Mouse (Mus musculus) layer of hippocampus, adult 8-10 months (tissue): ENCODE data around the gene Mobp. TPM values are rescaled to one million over a fixed set of nuclear protein-coding genes. Genes with fewer than 3 reads are reported as not detected.
"Not testable (repeated sequence)": the region's sequence is repeated elsewhere in the genome, so short reads cannot be mapped to it uniquely, and the experiment has no call there.

Source experiments
- DNase-seq, 2 experiments: peaks; one replicate each; pipeline ENCODE4 v3.0.0; 2022; ENCODE audit warnings: low spot score in 2 of 2
- total RNA-seq, 4 experiments: library from RNA; stranded (reverse); gene quantifications; 2 replicates each; pipeline ENCODE4 v1.2.4; 2022

The Mobp gene
- 100 to 1,000 TPM; 395 to 477 (median 422) TPM for total RNA-seq

GRCm38 (mm10) chr9:120149222-120149828 lies at the start of gene Mobp:
TSS of gene Mobp (plus strand) at chr9:120149707.
- peak in 1 of 2 experiments; percentile 20 for DNase-seq

GRCm38 (mm10) chr9:120101165-120101564 lies 48.3 kb upstream of the Mobp start:
- no peak for DNase-seq

- not testable (repeated sequence) for DNase-seq
These were observed 40.6 kb upstream of the Mobp start for GRCm38 (mm10) chr9:120108953-120109352.

- peak; percentile 92 to 93 for DNase-seq
These were observed 39.1 kb upstream of the Mobp start, which contains the start of gene Slc25a38 for GRCm38 (mm10) chr9:120110211-120111018. TSS of gene Slc25a38 (plus strand) at chr9:120110374.

GRCm38 (mm10) chr9:120111156-120111945 lies 38.2 kb upstream of the Mobp start:
- no peak for DNase-seq

- DNase-seq = no peak
These were observed 37.0 kb upstream of the Mobp start for GRCm38 (mm10) chr9:120112472-120112871.

- DNase-seq = no peak
These were observed 36.1 kb upstream of the Mobp start for GRCm38 (mm10) chr9:120113456-120113855.

- DNase-seq = no peak
These were observed 35.3 kb upstream of the Mobp start for GRCm38 (mm10) chr9:120114051-120114788.

GRCm38 (mm10) chr9:120114789-120115151 lies 34.7 kb upstream of the Mobp start:
- no peak for DNase-seq

- DNase-seq = no peak
These were observed 33.9 kb upstream of the Mobp start for GRCm38 (mm10) chr9:120115580-120115979.

- DNase-seq = no peak
These were observed 33.3 kb upstream of the Mobp start for GRCm38 (mm10) chr9:120116184-120116624.

GRCm38 (mm10) chr9:120118212-120118611 lies 31.3 kb upstream of the Mobp start:
- no peak for DNase-seq

GRCm38 (mm10) chr9:120120503-120120902 lies 29.0 kb upstream of the Mobp start:
- no peak for DNase-seq

- DNase-seq = no peak
These were observed 22.6 kb upstream of the Mobp start for GRCm38 (mm10) chr9:120126868-120127267.

GRCm38 (mm10) chr9:120127538-120128251 lies 21.8 kb upstream of the Mobp start, which contains the start of gene Rpsa:
TSS of gene Rpsa (plus strand) at chr9:120127689.
- peak; percentile 95 to 98 for DNase-seq

GRCm38 (mm10) chr9:120129276-120129675 lies 20.2 kb upstream of the Mobp start:
- DNase-seq = no peak

- no peak for DNase-seq
These were observed 17.7 kb upstream of the Mobp start for GRCm38 (mm10) chr9:120131784-120132288.

GRCm38 (mm10) chr9:120132980-120133754 lies 16.3 kb upstream of the Mobp start:
- no peak for DNase-seq

GRCm38 (mm10) chr9:120133755-120134475 lies 15.6 kb upstream of the Mobp start:
- no peak for DNase-seq
